Mouse (Mus musculus) limb, embryonic 15.5 days (tissue): ENCODE results near the gene Lrp10. TPM values are rescaled to one million over a fixed set of nuclear protein-coding genes. Genes with fewer than 3 reads are reported as not detected.
A peak's percentile ranks its signal among the peaks of the same experiment; 100 is the strongest.

Source experiments
- ATAC-seq: fragments of 200-750 bp; cut with Nextera tagmentation; 2 replicates; pipeline ENCODE4 v1.8.0; 2017; ENCODE audit warnings: low read depth, moderate TSS enrichment; ENCODE audit not compliant: insufficient number of reproducible peaks, low FRiP score, low TSS enrichment
- H3K27ac ChIP-seq: fragments of 300-500 bp; sonication (generic); 2 replicates; pipeline ENCODE4 v1.5.1; 2015; ENCODE audit warnings: moderate library complexity, mild to moderate bottlenecking, inconsistent platforms
- H3K27me3 ChIP-seq: fragments of 300-500 bp; sonication (generic); 2 replicates; pipeline ENCODE4 v1.6.1; 2015; ENCODE audit warnings: inconsistent platforms
- H3K36me3 ChIP-seq: fragments of 300-500 bp; sonication (generic); 2 replicates; pipeline ENCODE4 v1.6.1; 2015; ENCODE audit warnings: inconsistent platforms
- H3K4me1 ChIP-seq: fragments of 300-500 bp; sonication (generic); 2 replicates; pipeline ENCODE4 v1.6.1; 2015; ENCODE audit warnings: inconsistent platforms
- H3K4me2 ChIP-seq: fragments of 300-500 bp; sonication (generic); 2 replicates; pipeline ENCODE4 v1.6.1; 2015; ENCODE audit warnings: mild to moderate bottlenecking, inconsistent platforms
- H3K4me3 ChIP-seq: fragments of 300-500 bp; sonication (generic); 2 replicates; pipeline ENCODE4 v1.5.1; 2015; ENCODE audit warnings: mild to moderate bottlenecking, inconsistent platforms
- H3K9ac ChIP-seq: fragments of 300-500 bp; sonication (generic); 2 replicates; pipeline ENCODE4 v1.6.1; 2015; ENCODE audit warnings: inconsistent platforms
- H3K9me3 ChIP-seq: fragments of 300-500 bp; sonication (generic); 2 replicates; pipeline ENCODE4 v1.6.1; 2016; ENCODE audit warnings: inconsistent platforms
- WGBS: fragments of 180-500 bp; shearing (Covaris S2); methylation state at CpG from one replicate; pipeline ENCODE4 v1.1.7; 2015; 5-methylcytosine and 5-hydroxymethylcytosine counted together
- polyA plus RNA-seq: library from polyadenylated mRNA; unstranded; fragments of >200 nt; fragmentation: Nextera tagmentation; extraction: Ambion mirVana; gene quantifications from 2 replicates; pipeline ENCODE4 v1.2.1, GENCODE M21; 2015

The Lrp10 gene
- polyA plus RNA-seq, 1 experiment from 2014 or later = 46.4 TPM

- peaks cover 34% of the 10 kb centered on the region for H3K4me1 ChIP-seq
- H3K36me3 ChIP-seq = peaks cover 67% of the 10 kb centered on the region
- no peak overlapping the region for H3K27ac ChIP-seq
- ATAC-seq = no peak
- no peak overlapping the region for H3K4me3 ChIP-seq
- H3K9me3 ChIP-seq = no peaks in the 10 kb centered on the region
- H3K4me2 ChIP-seq = no peak overlapping the region
- 70% methylated on average over 7 of the region's 7 CpGs for WGBS
- no peaks in the 10 kb centered on the region for H3K27me3 ChIP-seq
- H3K9ac ChIP-seq = no peak overlapping the region
Observed at GRCm38 (mm10) chr14:54439610-54440009, 24.3 kb upstream of the Lrp10 start.

- H3K4me1 ChIP-seq = peaks cover 30% of the 10 kb centered on the region
- H3K27ac ChIP-seq = no peak overlapping the region
- H3K9ac ChIP-seq = no peak overlapping the region
- no peaks in the 10 kb centered on the region for H3K9me3 ChIP-seq
- H3K4me3 ChIP-seq = no peak overlapping the region
- no peaks in the 10 kb centered on the region for H3K27me3 ChIP-seq
- no peak for ATAC-seq
- H3K36me3 ChIP-seq = peaks cover 61% of the 10 kb centered on the region
- 90% methylated on average over 14 of the region's 14 CpGs for WGBS
- H3K4me2 ChIP-seq = no peak overlapping the region
Observed at GRCm38 (mm10) chr14:54440538-54440937, 23.4 kb upstream of the Lrp10 start.

- no peaks in the 10 kb centered on the region for H3K9me3 ChIP-seq
- H3K27me3 ChIP-seq = no peaks in the 10 kb centered on the region
- H3K9ac ChIP-seq = no peak overlapping the region
- no peak overlapping the region for H3K4me3 ChIP-seq
- no peak overlapping the region for H3K4me2 ChIP-seq
- ATAC-seq = no peak
- peaks cover 53% of the 10 kb centered on the region for H3K36me3 ChIP-seq
- 89% methylated on average over 4 of the region's 4 CpGs for WGBS
- no peak overlapping the region for H3K27ac ChIP-seq
- H3K4me1 ChIP-seq = peaks cover 37% of the 10 kb centered on the region
Observed at GRCm38 (mm10) chr14:54441365-54441764, 22.6 kb upstream of the Lrp10 start.

GRCm38 (mm10) chr14:54442548-54442947, 21.4 kb upstream of the Lrp10 start:
- no peak overlapping the region for H3K4me2 ChIP-seq
- H3K27me3 ChIP-seq = no peaks in the 10 kb centered on the region
- H3K4me3 ChIP-seq = no peak overlapping the region
- H3K36me3 ChIP-seq = peaks cover 41% of the 10 kb centered on the region
- WGBS = 79% methylated on average over 3 of the region's 3 CpGs
- H3K9ac ChIP-seq = no peak overlapping the region
- H3K27ac ChIP-seq = peak overlapping the region; percentile 87
- ATAC-seq = no peak
- no peaks in the 10 kb centered on the region for H3K9me3 ChIP-seq
- peaks cover 37% of the 10 kb centered on the region for H3K4me1 ChIP-seq

DNA sequence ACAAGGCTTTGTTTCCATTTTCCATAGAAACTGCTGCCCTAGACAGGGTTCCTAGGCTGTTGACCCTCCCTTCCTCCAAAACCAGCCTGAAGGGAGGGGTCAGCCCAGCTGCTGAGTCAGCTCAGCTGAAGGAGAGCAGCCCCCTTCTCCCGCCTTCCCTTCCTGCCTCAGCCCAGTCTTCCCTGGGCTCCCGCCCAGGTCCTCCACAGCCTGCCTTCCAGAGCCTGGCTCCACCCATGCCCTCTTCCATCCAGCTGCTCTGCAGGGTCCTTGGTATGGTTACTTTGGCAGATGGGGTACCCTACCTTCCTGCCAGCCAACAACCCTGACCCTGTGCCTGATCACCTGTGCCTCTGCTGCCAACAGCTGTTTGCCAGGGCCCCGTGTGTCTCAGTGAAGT, 20.7 kb upstream of the Lrp10 start:
- Histone ChIP-seq H3K9me3 (no peaks in the 10 kb centered on the region), H3K4me2 (peak overlapping the region; percentile 23; the same call in 1 of the 2 replicates), H3K27ac (peak overlapping the region; percentile 87), H3K4me1 (peaks cover 37% of the 10 kb centered on the region), H3K9ac (no peak overlapping the region), H3K27me3 (no peaks in the 10 kb centered on the region), H3K36me3 (peaks cover 36% of the 10 kb centered on the region), H3K4me3 (no peak overlapping the region)
- 0% methylated on average over 3 of the region's 3 CpGs for WGBS
- ATAC-seq = peak; percentile 87

- Histone ChIP-seq H3K9me3 (no peaks in the 10 kb centered on the region), H3K27ac (peak overlapping the region; percentile 87), H3K4me2 (peak overlapping the region; percentile 23; the same call in 1 of the 2 replicates), H3K4me3 (no peak overlapping the region), H3K9ac (no peak overlapping the region), H3K27me3 (no peaks in the 10 kb centered on the region), H3K36me3 (peaks cover 28% of the 10 kb centered on the region), H3K4me1 (peaks cover 41% of the 10 kb centered on the region)
- ATAC-seq = peak; percentile 65
- 45% methylated on average over 15 of the region's 15 CpGs for WGBS
Observed at GRCm38 (mm10) chr14:54443712-54444618, 20.0 kb upstream of the Lrp10 start.

GRCm38 (mm10) chr14:54445476-54445875, 18.5 kb upstream of the Lrp10 start:
- Histone ChIP-seq H3K27ac (peak overlapping the region; percentile 63), H3K9ac (no peak overlapping the region), H3K9me3 (no peaks in the 10 kb centered on the region), H3K4me2 (no peak overlapping the region), H3K36me3 (peaks cover 13% of the 10 kb centered on the region), H3K27me3 (no peaks in the 10 kb centered on the region), H3K4me3 (no peak overlapping the region), H3K4me1 (peaks cover 42% of the 10 kb centered on the region)
- WGBS = 44% methylated on average over 3 of the region's 3 CpGs
- no peak for ATAC-seq

DNA sequence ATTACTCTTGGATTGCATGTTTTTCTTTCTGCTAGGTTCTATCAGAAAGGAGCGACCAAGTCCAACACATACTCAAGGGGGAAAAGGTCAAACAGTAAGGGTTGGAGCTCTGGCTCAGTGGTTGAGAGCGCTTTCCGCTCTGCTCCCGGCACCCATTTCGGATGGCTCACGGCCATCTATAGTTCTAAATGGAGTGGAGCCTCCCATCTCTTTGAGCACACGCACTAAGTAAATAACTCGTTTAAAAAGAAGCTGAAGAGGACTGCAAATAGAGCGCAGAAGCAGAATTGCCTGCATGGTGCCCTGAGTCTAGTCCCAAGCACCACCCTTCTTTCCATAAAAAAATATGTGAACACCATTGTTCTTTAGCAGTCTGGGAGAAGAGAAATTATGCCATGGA, 10.4 kb upstream of the Lrp10 start:
- no peaks in the 10 kb centered on the region for H3K27me3 ChIP-seq
- H3K9me3 ChIP-seq = no peaks in the 10 kb centered on the region

GRCm38 (mm10) chr14:54454669-54455528, 9.0 kb upstream of the Lrp10 start:
- Histone ChIP-seq H3K27ac (no peak overlapping the region), H3K27me3 (no peaks in the 10 kb centered on the region), H3K9me3 (no peaks in the 10 kb centered on the region), H3K9ac (no peak overlapping the region), H3K4me3 (no peak overlapping the region), H3K36me3 (no peaks in the 10 kb centered on the region), H3K4me1 (no peaks in the 10 kb centered on the region), H3K4me2 (no peak overlapping the region)
- 72% methylated on average over 11 of the region's 11 CpGs for WGBS
- no peak for ATAC-seq

More for the DNA sequence above, 10.4 kb upstream of the Lrp10 start:
- WGBS = 91% methylated on average over 9 of the region's 9 CpGs
- no peak overlapping the region for H3K9ac ChIP-seq
- no peak overlapping the region for H3K4me3 ChIP-seq
- no peak for ATAC-seq
- no peaks in the 10 kb centered on the region for H3K36me3 ChIP-seq
- no peak overlapping the region for H3K4me2 ChIP-seq
- H3K4me1 ChIP-seq = peaks cover 4% of the 10 kb centered on the region; the same call in 1 of the 2 replicates
- no peak overlapping the region for H3K27ac ChIP-seq

DNA sequence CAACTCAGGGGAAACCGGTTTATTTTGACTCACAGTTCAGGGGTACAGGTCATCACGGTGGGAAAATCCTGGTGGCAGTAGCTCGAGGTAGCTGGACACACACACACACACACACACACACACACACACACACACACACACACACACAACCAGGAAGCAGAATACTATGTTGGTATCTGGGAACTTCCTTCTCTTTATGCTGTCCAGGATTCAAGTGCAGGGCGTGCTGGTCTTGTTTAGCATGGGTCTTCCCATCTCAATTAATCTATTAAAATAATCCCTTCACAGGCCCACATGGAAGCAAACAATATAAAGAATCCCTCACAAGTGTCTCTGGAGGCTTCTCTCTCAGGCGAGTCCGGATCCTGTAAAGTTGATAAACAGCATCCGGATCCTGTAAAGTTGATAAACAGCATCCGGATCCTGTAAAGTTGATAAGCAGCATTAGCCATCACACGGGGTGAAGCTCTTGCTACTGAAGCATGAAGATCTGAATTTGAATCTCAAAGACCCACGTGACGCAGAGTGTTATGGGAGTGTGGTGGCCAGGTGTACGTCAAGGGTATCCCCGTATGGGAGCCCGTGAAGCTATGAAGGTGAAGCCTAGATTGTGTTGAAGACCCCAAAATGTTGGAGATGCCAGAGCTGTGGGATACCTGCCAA, 5.9 kb upstream of the Lrp10 start:
- 83% methylated on average over 14 of the region's 14 CpGs for WGBS
- Histone ChIP-seq H3K4me3 (no peak overlapping the region), H3K9me3 (no peaks in the 10 kb centered on the region), H3K27me3 (no peaks in the 10 kb centered on the region), H3K4me1 (no peaks in the 10 kb centered on the region), H3K36me3 (no peaks in the 10 kb centered on the region), H3K9ac (no peak overlapping the region), H3K4me2 (no peak overlapping the region), H3K27ac (no peak overlapping the region)
- no peak for ATAC-seq

GRCm38 (mm10) chr14:54462146-54462545, 1.8 kb upstream of the Lrp10 start:
- WGBS = 73% methylated on average over 4 of the region's 4 CpGs
- Histone ChIP-seq H3K4me3 (no peak overlapping the region), H3K4me2 (no peak overlapping the region), H3K27ac (no peak overlapping the region), H3K36me3 (peaks cover 11% of the 10 kb centered on the region), H3K9ac (no peak overlapping the region), H3K9me3 (no peaks in the 10 kb centered on the region), H3K27me3 (no peaks in the 10 kb centered on the region), H3K4me1 (peaks cover 11% of the 10 kb centered on the region; the same call in 1 of the 2 replicates)
- no peak for ATAC-seq
